Comparison of ENCODE assay signal across 10 mouse cellular contexts in genomic region chr8:121294234-121295108, GRCm38 (mm10).
DNase-seq lines count a peak whose midpoint lies in the region; ATAC-seq and TF ChIP-seq lines count a peak whose summit lies in the region.
"Had no signal": no experiment of that assay in that cellular context is flagged by ENCODE, and none has a peak within 500 bp of the region (broad histone marks: within the 10 kb centered on the region; RNA-seq: fewer than 3 reads in every experiment).

No protein-coding gene starts in this region.

- no peak overlapping the region for H3K4me2 ChIP-seq in heart, embryonic 12.5 days
- 0 out of 2 replicates have a peak overlapping the region, but pooled peaks have one; percentile 2 for H3K4me2 ChIP-seq in stomach, embryonic 14.5 days (replicated peaks; ENCODE audit: low read depth, low read length)
- no peak overlapping the region for H3K4me2 ChIP-seq in stomach, postnatal 0 days (replicated peaks; ENCODE audit: low read depth)

- H3K9me3 ChIP-seq in heart, embryonic 12.5 days (replicated peaks): no peaks in the 10 kb centered on the region
- H3K9me3 ChIP-seq in stomach, embryonic 14.5 days (ENCODE audit: control insufficient read depth, low read depth, low read length): no peaks in the 10 kb centered on the region
- H3K9me3 ChIP-seq in stomach, postnatal 0 days (ENCODE audit: control insufficient read depth, low read length): no peaks in the 10 kb centered on the region
- no peaks in the 10 kb centered on the region for H3K9me3 ChIP-seq in limb, embryonic 10.5 days (replicated peaks)

- no peak overlapping the region for H3K4me3 ChIP-seq in heart, embryonic 12.5 days
- no peak overlapping the region for H3K4me3 ChIP-seq in stomach, embryonic 14.5 days (ENCODE audit: low read depth, low read length)
- H3K4me3 ChIP-seq in stomach, postnatal 0 days (ENCODE audit: low read depth, low read length): no peak overlapping the region
- peak overlapping the region; percentile 9; the same call in 1 of the 2 replicates for H3K4me3 ChIP-seq in limb, embryonic 10.5 days

- H3K9ac ChIP-seq in heart, embryonic 12.5 days: no peak overlapping the region
- no peak overlapping the region for H3K9ac ChIP-seq in stomach, embryonic 14.5 days (replicated peaks; ENCODE audit: low read depth, low read length)
- no peak overlapping the region for H3K9ac ChIP-seq in stomach, postnatal 0 days (ENCODE audit: low read length)

- no peak overlapping the region for H3K27ac ChIP-seq in heart, embryonic 12.5 days (ENCODE audit: poor library complexity, severe bottlenecking)
- no peak overlapping the region for H3K27ac ChIP-seq in stomach, embryonic 14.5 days (ENCODE audit: low read length)
- H3K27ac ChIP-seq in stomach, postnatal 0 days (replicated peaks): no peak overlapping the region
- H3K27ac ChIP-seq in limb, embryonic 10.5 days: peak overlapping the region; percentile 86

- H3K4me1 ChIP-seq in heart, embryonic 12.5 days (replicated peaks): peaks cover 30% of the 10 kb centered on the region
- H3K4me1 ChIP-seq in stomach, embryonic 14.5 days (ENCODE audit: control insufficient read depth, insufficient read depth, low read length): peaks cover 15% of the 10 kb centered on the region
- 0 out of 2 replicates have a peak, but pooled peaks cover 3% of the 10 kb centered on the region for H3K4me1 ChIP-seq in stomach, postnatal 0 days (replicated peaks; ENCODE audit: control insufficient read depth, insufficient read depth)
- H3K4me1 ChIP-seq in limb, embryonic 10.5 days: peaks cover 85% of the 10 kb centered on the region

- TF ChIP-seq EP300 in stomach, postnatal 0 days (optimal IDR thresholded peaks at IDR 0.05): no peak

- 40% methylated on average over 29 of the region's 29 CpGs for WGBS in heart, embryonic 12.5 days
- WGBS in stomach, embryonic 14.5 days: 28% methylated on average over 29 of the region's 29 CpGs
- 35% methylated on average over 29 of the region's 29 CpGs for WGBS in stomach, postnatal 0 days
- 41% methylated on average over 29 of the region's 29 CpGs for WGBS in limb, embryonic 10.5 days

- peak; percentile 40; the same call in 1 of the 2 replicates for ATAC-seq in heart, embryonic 12.5 days (ENCODE audit: insufficient number of reproducible peaks, low FRiP score)
- ATAC-seq in stomach, embryonic 14.5 days (ENCODE audit: insufficient number of reproducible peaks, insufficient read depth, low FRiP score, low read depth): no peak
- no peak for ATAC-seq in stomach, postnatal 0 days (ENCODE audit: low FRiP score, low TSS enrichment)

- no peaks in the 10 kb centered on the region for H3K36me3 ChIP-seq in heart, embryonic 12.5 days
- H3K36me3 ChIP-seq in stomach, embryonic 14.5 days (ENCODE audit: control insufficient read depth, insufficient read depth, low read length): no peaks in the 10 kb centered on the region
- H3K36me3 ChIP-seq in stomach, postnatal 0 days (ENCODE audit: control insufficient read depth, insufficient read depth, low read length): no peaks in the 10 kb centered on the region
- H3K36me3 ChIP-seq in limb, embryonic 10.5 days: no peaks in the 10 kb centered on the region

- DNase-seq in heart, postnatal 36 days: no peak
- DNase-seq in stomach, postnatal 0 days (ENCODE audit: low spot score): no peak
- DNase-seq in limb, embryonic 10.5 days (ENCODE audit: low spot score): peak; percentile 59
- no peak for DNase-seq in urinary bladder, postnatal 25 days (ENCODE audit: low spot score)
- DNase-seq in frontal cortex, postnatal 36 days (ENCODE audit: low spot score in 2 of 2): no peak
- no peak for DNase-seq in layer of hippocampus, postnatal 25 days (ENCODE audit: extremely low spot score in 1 of 2, low spot score in 1 of 2)
- DNase-seq: cerebellum, adult 11-12 months; lung, adult 18-20 months had no signal

- intact Hi-C loops in heart, postnatal 36 days (cut with DNase I): no loop called here

- no peak for TF ChIP-seq CTCF in stomach, postnatal 0 days (IDR thresholded peaks at IDR 0.05; ENCODE audit: low read depth)

- H3K27me3 ChIP-seq in heart, embryonic 12.5 days (replicated peaks): no peaks in the 10 kb centered on the region
- H3K27me3 ChIP-seq in stomach, embryonic 14.5 days (ENCODE audit: control insufficient read depth, insufficient read depth, low read length): no peaks in the 10 kb centered on the region
- no peaks in the 10 kb centered on the region for H3K27me3 ChIP-seq in stomach, postnatal 0 days (ENCODE audit: control insufficient read depth, insufficient read depth, low read length)
- H3K27me3 ChIP-seq in limb, embryonic 10.5 days (ENCODE audit: low read depth, poor library complexity, severe bottlenecking): peaks cover 79% of the 10 kb centered on the region
